Mouse (Mus musculus): ENCODE measurements at regions not wholly inside any gene's neighbourhood (a gene's known extent, or its start where the extent isn't known, plus 50 kb on each side); places are given as distances from the start of the nearest gene placed in this dataset.

GRCm38 (mm10) chr8:77774551-77775335 lies 50.5 kb upstream of the Ednra start:
- DNase-seq: no peak

GRCm38 (mm10) chr8:77775526-77775925 lies 51.3 kb upstream of the Ednra start:
- DNase-seq: no peak

- DNase-seq: no peak
Measured at GRCm38 (mm10) chr8:77777597-77777996, 53.3 kb upstream of the Ednra start.

GRCm38 (mm10) chr8:77785676-77786255 lies 61.5 kb upstream of the Ednra start:
- no peak for DNase-seq

GRCm38 (mm10) chr8:77794911-77795310 lies 70.6 kb upstream of the Ednra start:
- no peak for DNase-seq

GRCm38 (mm10) chr8:77803147-77803903 lies 79.1 kb upstream of the Ednra start:
- DNase-seq: no peak

GRCm38 (mm10) chr8:77804536-77804935 lies 80.3 kb upstream of the Ednra start:
- no peak for DNase-seq

GRCm38 (mm10) chr8:77804956-77805355 lies 80.7 kb upstream of the Ednra start:
- DNase-seq: no peak

- DNase-seq: no peak
Measured at GRCm38 (mm10) chr8:77805657-77806056, 81.4 kb upstream of the Ednra start.

- no peak for DNase-seq
Measured at GRCm38 (mm10) chr8:77814796-77815647, 90.8 kb upstream of the Ednra start.

- no peak for DNase-seq
Measured at GRCm38 (mm10) chr8:77815648-77815971, 91.3 kb upstream of the Ednra start.

GRCm38 (mm10) chr8:77816217-77816616 lies 92.0 kb upstream of the Ednra start:
- no peak for DNase-seq

GRCm38 (mm10) chr8:77825786-77826185 lies 101.5 kb upstream of the Ednra start:
- DNase-seq: no peak

GRCm38 (mm10) chr8:77826255-77826654 lies 102.0 kb upstream of the Ednra start:
- no peak for DNase-seq

GRCm38 (mm10) chr8:77828079-77828478 lies 103.8 kb upstream of the Ednra start:
- DNase-seq: no peak

GRCm38 (mm10) chr8:77829126-77829748 lies 105.0 kb upstream of the Ednra start:
- DNase-seq: no peak

GRCm38 (mm10) chr8:77829764-77830163 lies 105.5 kb upstream of the Ednra start:
- no peak for DNase-seq

GRCm38 (mm10) chr8:77834283-77834682 lies 110.0 kb upstream of the Ednra start:
- no peak for DNase-seq

- DNase-seq: no peak
Measured at GRCm38 (mm10) chr8:77836902-77837489, 112.7 kb upstream of the Ednra start.

- DNase-seq: no peak
Measured at GRCm38 (mm10) chr8:77842392-77843139, 118.3 kb upstream of the Ednra start.

GRCm38 (mm10) chr8:77843229-77843628 lies 119.0 kb upstream of the Ednra start:
- no peak for DNase-seq

Measured in cerebellum, postnatal 25 days (tissue).